ENCODE assay signal across 21 mouse cellular contexts in the genomic region with DNA sequence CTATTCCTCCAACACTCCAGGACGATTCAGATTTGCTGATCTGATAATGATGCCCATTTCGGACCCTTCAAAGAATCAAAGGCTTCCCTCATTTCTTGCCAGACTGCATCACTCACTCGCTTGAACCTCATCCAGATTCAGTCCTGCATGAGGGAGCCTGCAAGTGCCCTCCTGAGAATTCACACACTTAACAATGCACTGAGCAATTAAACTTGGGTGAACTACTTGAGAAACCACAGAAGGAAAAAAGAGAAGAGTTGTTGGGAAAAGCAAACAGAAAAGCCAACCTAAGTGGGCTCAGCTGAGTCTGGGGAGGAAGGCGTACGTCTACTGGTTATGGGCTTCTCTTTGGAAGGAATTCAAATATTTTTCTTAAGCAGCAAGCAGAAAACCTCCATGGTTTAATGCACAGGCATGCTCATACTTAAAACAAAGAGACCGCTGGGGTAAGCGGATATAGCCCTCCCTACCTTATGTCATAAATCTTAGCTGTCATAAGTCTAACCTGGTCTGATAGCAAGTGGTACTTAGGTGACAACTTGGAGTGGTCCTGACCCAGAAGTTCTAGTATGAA.
DNase-seq lines count a peak whose midpoint lies in the region; ATAC-seq and TF ChIP-seq lines count a peak whose summit lies in the region.
"Had no signal": no experiment of that assay in that cellular context is flagged by ENCODE, and none has a peak within 500 bp of the region (broad histone marks: within the 10 kb centered on the region; RNA-seq: fewer than 3 reads in every experiment).

No protein-coding gene starts in this region.

- no peaks in the 10 kb centered on the region for H3K4me1 ChIP-seq in kidney, embryonic 15.5 days
- H3K4me1 ChIP-seq in lung, embryonic 14.5 days (ENCODE audit: insufficient read depth) = no peaks in the 10 kb centered on the region
- H3K4me1 ChIP-seq: embryonic facial prominence, embryonic 12.5 days; hindbrain, embryonic 15.5 days; intestine, embryonic 15.5 days; limb, embryonic 15.5 days; liver, embryonic 15.5 days had no signal

- no peaks in the 10 kb centered on the region for H3K9me3 ChIP-seq in kidney, embryonic 15.5 days (replicated peaks)
- no peaks in the 10 kb centered on the region for H3K9me3 ChIP-seq in lung, embryonic 14.5 days (ENCODE audit: low read depth, low read length)
- H3K9me3 ChIP-seq: embryonic facial prominence, embryonic 12.5 days; forebrain, embryonic 12.5 days; hindbrain, embryonic 15.5 days; intestine, embryonic 15.5 days; limb, embryonic 15.5 days; liver, embryonic 15.5 days; midbrain, embryonic 12.5 days had no signal

- H3K9ac ChIP-seq in kidney, embryonic 15.5 days = no peak overlapping the region
- H3K9ac ChIP-seq in lung, embryonic 14.5 days = no peak overlapping the region
- H3K9ac ChIP-seq: embryonic facial prominence, embryonic 12.5 days; forebrain, embryonic 12.5 days; hindbrain, embryonic 15.5 days; intestine, embryonic 15.5 days; limb, embryonic 15.5 days; liver, embryonic 15.5 days; midbrain, embryonic 12.5 days had no signal

- no peaks in the 10 kb centered on the region for H3K27me3 ChIP-seq in kidney, embryonic 15.5 days
- H3K27me3 ChIP-seq in lung, embryonic 14.5 days (ENCODE audit: insufficient read depth, low read length) = no peaks in the 10 kb centered on the region
- H3K27me3 ChIP-seq: embryonic facial prominence, embryonic 12.5 days; forebrain, embryonic 12.5 days; hindbrain, embryonic 15.5 days; intestine, embryonic 15.5 days; limb, embryonic 15.5 days; liver, embryonic 15.5 days; midbrain, embryonic 12.5 days had no signal

- no peak for TF ChIP-seq POLR2A in brain, embryonic 14.5 days (IDR thresholded peaks at IDR 0.05; ENCODE audit: borderline replicate concordance, extremely low read depth, insufficient read depth, insufficient read length, poor library complexity, severe bottlenecking)

- no peak for TF ChIP-seq CTCF in brain, embryonic 14.5 days (IDR thresholded peaks at IDR 0.05; ENCODE audit: borderline replicate concordance, extremely low read depth, insufficient read depth, insufficient read length)
- no peak for TF ChIP-seq CTCF in lung, embryonic 14.5 days (IDR thresholded peaks at IDR 0.05; ENCODE audit: low read depth)

- WGBS in kidney, embryonic 15.5 days = 56% methylated on average over 7 of the region's 7 CpGs
- WGBS in lung, embryonic 14.5 days = 57% methylated on average over 7 of the region's 7 CpGs

- DNase-seq in kidney, adult 8-10 months = no peak
- peak; percentile 12 for DNase-seq in brain, embryonic 14.5 days (ENCODE audit: low read depth)
- peak; percentile 67 for DNase-seq in lung, embryonic 14.5 days
- DNase-seq in lung, postnatal 25 days (ENCODE audit: low spot score) = peak; percentile 78
- DNase-seq in layer of hippocampus, postnatal 14 days (ENCODE audit: low spot score in 2 of 2) = no peak
- no peak for DNase-seq in right cerebral cortex, adult 18-20 months
- DNase-seq: adrenal gland, postnatal 36 days; cerebellum, adult 11-12 months; cerebellum, postnatal 10 days; gastrocnemius, postnatal 36 days; kidney, postnatal 10 days; right cerebral cortex, postnatal 25 days had no signal

- ATAC-seq in kidney, embryonic 15.5 days (replicated peaks; ENCODE audit: low FRiP score) = peak; percentile 49; the same call in 1 of the 2 replicates
- ATAC-seq in lung, embryonic 14.5 days (ENCODE audit: insufficient read depth) = peak; percentile 89
- ATAC-seq: intestine, embryonic 15.5 days had no signal

- H3K4me3 ChIP-seq in kidney, embryonic 15.5 days (replicated peaks) = no peak overlapping the region
- H3K4me3 ChIP-seq in lung, embryonic 14.5 days (ENCODE audit: low read depth, low read length) = no peak overlapping the region
- H3K4me3 ChIP-seq: embryonic facial prominence, embryonic 12.5 days; erythroblast, embryonic 14.5 days; forebrain, embryonic 12.5 days; hindbrain, embryonic 15.5 days; intestine, embryonic 15.5 days; limb, embryonic 15.5 days; liver, embryonic 15.5 days; midbrain, embryonic 12.5 days had no signal

- no peak overlapping the region for H3K4me2 ChIP-seq in kidney, embryonic 15.5 days
- no peak overlapping the region for H3K4me2 ChIP-seq in lung, embryonic 14.5 days
- H3K4me2 ChIP-seq: embryonic facial prominence, embryonic 12.5 days; forebrain, embryonic 12.5 days; hindbrain, embryonic 15.5 days; intestine, embryonic 15.5 days; limb, embryonic 15.5 days; liver, embryonic 15.5 days; midbrain, embryonic 12.5 days had no signal

- no peak overlapping the region for H3K27ac ChIP-seq in kidney, embryonic 15.5 days
- no peak overlapping the region for H3K27ac ChIP-seq in lung, embryonic 14.5 days (ENCODE audit: low read depth)
- H3K27ac ChIP-seq: embryonic facial prominence, embryonic 12.5 days; forebrain, embryonic 12.5 days; hindbrain, embryonic 15.5 days; intestine, embryonic 15.5 days; limb, embryonic 15.5 days; liver, embryonic 15.5 days; midbrain, embryonic 12.5 days had no signal

- no peaks in the 10 kb centered on the region for H3K36me3 ChIP-seq in kidney, embryonic 15.5 days
- H3K36me3 ChIP-seq in lung, embryonic 14.5 days (ENCODE audit: insufficient read depth) = no peaks in the 10 kb centered on the region
- H3K36me3 ChIP-seq: embryonic facial prominence, embryonic 12.5 days; forebrain, embryonic 12.5 days; hindbrain, embryonic 15.5 days; intestine, embryonic 15.5 days; limb, embryonic 15.5 days; liver, embryonic 15.5 days; midbrain, embryonic 12.5 days had no signal

Comparison
In these comparisons a context has a peak if more than half of its experiments do, and no peak if none do; other contexts are left out.
1. DNase-seq: peak in brain, embryonic 14.5 days (single experiment), lung, embryonic 14.5 days (single experiment) and lung, postnatal 25 days (single experiment); none in kidney, adult 8-10 months (0 of 2), layer of hippocampus, postnatal 14 days (0 of 2) and right cerebral cortex, adult 18-20 months (single experiment).